Mouse (Mus musculus): ENCODE measurements around the gene Hs6st1. TPM values are rescaled to one million over a fixed set of nuclear protein-coding genes. Genes with fewer than 3 reads are reported as not detected.
A peak's percentile ranks its signal among the peaks of the same experiment; 100 is the strongest.

The Hs6st1 gene
- total RNA-seq, 2 experiments from 2014 or later, result 56.2 to 62.9 TPM

DNA sequence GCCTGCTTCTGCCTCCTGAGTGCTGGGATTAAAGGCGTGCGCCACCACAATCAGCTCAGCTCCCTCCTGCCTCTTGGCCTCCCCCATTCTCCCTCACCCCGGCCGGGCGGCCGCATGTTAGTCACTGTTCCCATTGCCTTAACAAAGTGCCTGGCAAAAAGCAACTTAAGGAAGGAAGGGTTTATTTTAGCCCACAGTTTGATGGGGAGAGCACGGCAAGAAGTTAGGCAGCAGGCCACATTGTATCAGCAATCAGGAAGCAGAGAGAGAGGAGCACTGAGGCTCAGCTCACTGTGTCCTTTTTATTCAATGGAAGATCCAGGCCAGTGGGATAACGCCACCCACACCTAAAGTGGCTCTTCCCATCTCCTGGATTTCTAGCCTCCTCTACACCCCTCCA is 61.7 kb downstream of the Hs6st1 start:
- no peak for DNase-seq

DNA sequence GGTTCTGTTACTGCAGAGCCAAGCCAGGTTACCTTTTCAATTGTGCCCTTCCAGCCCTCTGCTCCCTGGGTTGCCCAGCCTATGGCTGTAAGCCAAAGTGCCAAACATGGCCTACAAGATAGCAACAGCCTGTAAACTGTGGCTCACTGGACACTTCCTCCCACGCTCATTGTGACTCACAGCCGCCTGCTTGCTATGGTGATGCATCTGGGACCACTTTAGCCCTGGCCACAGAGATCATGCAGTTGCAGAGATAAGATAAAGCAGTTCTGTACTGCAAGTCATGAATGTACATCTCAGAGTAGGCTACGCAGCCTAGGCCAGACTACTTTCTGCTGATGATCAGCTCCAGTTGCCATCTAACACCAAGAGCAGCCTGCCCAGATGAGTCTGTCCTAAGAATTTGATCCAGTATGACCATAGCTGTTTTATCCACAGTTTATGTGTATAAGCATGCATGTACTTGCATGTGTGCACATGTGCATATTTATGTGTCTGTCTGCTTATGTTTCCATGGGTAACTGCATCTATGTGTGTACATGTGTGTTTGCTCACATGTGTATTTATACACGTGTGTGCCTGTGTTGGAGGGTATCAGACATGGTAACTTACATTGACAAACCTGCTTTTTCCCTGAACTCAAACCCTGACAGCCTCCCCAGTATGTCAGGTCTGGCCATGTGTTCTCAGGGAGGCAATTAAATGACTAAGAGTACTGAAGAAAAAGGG is 62.3 kb downstream of the Hs6st1 start:
- peak; percentile 46 for DNase-seq

- DNase-seq, result peak; percentile 45
These were observed 63.0 kb downstream of the Hs6st1 start for GRCm38 (mm10) chr1:36131154-36131553.

GRCm38 (mm10) chr1:36131766-36132165 is 63.6 kb downstream of the Hs6st1 start:
- no peak for DNase-seq

- no peak for DNase-seq
These were observed 64.0 kb downstream of the Hs6st1 start for GRCm38 (mm10) chr1:36132211-36132610.

DNA sequence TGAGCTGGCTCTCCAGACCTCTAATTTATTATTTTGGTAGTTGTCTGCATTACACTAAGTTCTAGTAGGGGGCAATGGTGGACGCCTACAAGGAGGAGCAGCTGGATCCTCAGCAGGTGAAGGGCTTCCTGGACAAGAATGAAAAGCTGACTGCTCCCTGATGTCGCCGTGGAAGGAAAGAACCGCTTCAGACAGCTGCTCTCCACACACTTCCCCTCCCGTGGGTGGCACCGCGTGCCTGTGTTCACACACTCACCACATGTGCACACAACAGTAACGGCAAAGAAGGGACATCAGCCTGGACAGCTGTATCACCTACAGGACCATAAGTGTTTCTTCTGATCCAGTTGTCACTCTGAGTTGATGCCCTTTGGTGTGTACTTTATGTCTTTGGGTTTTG is 64.8 kb downstream of the Hs6st1 start:
- DNase-seq, result no peak

- DNase-seq, result no peak
These were observed 65.4 kb downstream of the Hs6st1 start for GRCm38 (mm10) chr1:36133647-36134046.

DNA sequence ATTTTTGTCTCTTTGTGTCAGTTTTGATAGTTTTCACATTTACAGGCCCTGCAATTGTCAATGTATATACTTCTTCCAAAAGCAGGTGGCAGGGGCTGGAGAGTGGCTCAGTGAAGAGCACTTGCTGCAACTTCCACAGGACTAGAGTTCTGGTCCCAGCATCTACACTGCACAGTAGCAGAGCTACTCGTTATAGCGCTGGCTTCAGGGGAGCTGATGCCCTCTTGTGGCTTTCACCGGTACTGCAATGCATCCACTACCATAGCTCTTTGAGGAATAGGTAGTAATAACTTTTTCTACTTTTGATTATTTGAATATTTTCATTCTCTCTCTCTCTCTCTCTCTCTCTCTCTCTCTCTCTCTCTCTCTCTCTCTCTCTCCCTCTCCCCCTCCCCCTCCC is 66.4 kb downstream of the Hs6st1 start:
- DNase-seq, result peak; percentile 90

GRCm38 (mm10) chr1:36140311-36140710 is 72.1 kb downstream of the Hs6st1 start:
- DNase-seq, result no peak

GRCm38 (mm10) chr1:36145050-36145449 is 76.8 kb downstream of the Hs6st1 start:
- peak; percentile 53 for DNase-seq

GRCm38 (mm10) chr1:36148809-36149208 is 80.6 kb downstream of the Hs6st1 start:
- no peak for DNase-seq

GRCm38 (mm10) chr1:36149411-36149810 is 81.2 kb downstream of the Hs6st1 start:
- DNase-seq, result peak; percentile 31

Small RNAs within 50 kb of the gene (microRNA-seq; reads per million reads assigned to microRNA genes)
- gene Mir6897, result 4.6 reads per million, percentile 3 among the genes with 10 or more reads in this experiment

Other genes with a start within 250 kb of the Hs6st1 start
- gene Uggt1, start 176.3 kb downstream of the Hs6st1 start, total RNA-seq (2021), result 10 to 100 TPM; 35.2 to 44.5 TPM
- gene Neurl3, start 206.3 kb downstream of the Hs6st1 start, total RNA-seq (2021), result 1 to 10 TPM; 4.9 to 7.4 TPM
- 1 to 10 TPM; 8.9 to 9.2 TPM for gene Arid5a, start 239.3 kb downstream of the Hs6st1 start, total RNA-seq (2021)